Mouse (Mus musculus) liver, embryonic 16.5 days (tissue): Measurements from ENCODE around the gene Mia3. TPM values are rescaled to one million over a fixed set of nuclear protein-coding genes. Genes with fewer than 3 reads are reported as not detected.
"Not testable (repeated sequence)": the region's sequence is repeated elsewhere in the genome, so short reads cannot be mapped to it uniquely, and the experiment has no call there.

Source experiments
- ATAC-seq: fragments of 200-750 bp; cut with Nextera tagmentation; 2 replicates; pipeline ENCODE4 v1.8.0; 2017; ENCODE audit warnings: low read depth, mild to moderate bottlenecking, moderate number of reproducible peaks, moderate library complexity
- H3K27ac ChIP-seq: fragments of 300-500 bp; sonication (generic); 2 replicates; pipeline ENCODE4 v1.5.1; 2014; ENCODE audit warnings: mild to moderate bottlenecking, low read length
- H3K27me3 ChIP-seq: fragments of 300-500 bp; sonication (generic); 2 replicates; pipeline ENCODE4 v1.6.1; 2014; ENCODE audit warnings: low read depth, low read length, mixed read lengths; ENCODE audit not compliant: control insufficient read depth, insufficient read depth
- H3K36me3 ChIP-seq: fragments of 300-500 bp; sonication (generic); 2 replicates; pipeline ENCODE4 v1.6.1; 2014; ENCODE audit warnings: mild to moderate bottlenecking; ENCODE audit not compliant: control insufficient read depth, insufficient read depth
- H3K4me1 ChIP-seq: fragments of 300-500 bp; sonication (generic); 2 replicates; pipeline ENCODE4 v1.6.1; 2014; ENCODE audit warnings: low read depth, low read length, mixed read lengths; ENCODE audit not compliant: control insufficient read depth
- H3K4me2 ChIP-seq: fragments of 300-500 bp; sonication (generic); 2 replicates; pipeline ENCODE4 v1.6.1; 2014; ENCODE audit warnings: low read depth, low read length, mixed read lengths
- H3K4me3 ChIP-seq: fragments of 300-500 bp; sonication (generic); 2 replicates; pipeline ENCODE4 v1.5.1; 2014; ENCODE audit warnings: low read depth, mild to moderate bottlenecking, low read length
- H3K9ac ChIP-seq: fragments of 300-500 bp; sonication (generic); 2 replicates; pipeline ENCODE4 v1.6.1; 2014; ENCODE audit warnings: low read depth, low read length
- H3K9me3 ChIP-seq: fragments of 300-500 bp; sonication (generic); replicated peaks from 2 replicates; pipeline ENCODE4 v1.6.1; 2016; ENCODE audit warnings: low read length; ENCODE audit not compliant: control insufficient read depth
- WGBS: fragments of 180-500 bp; shearing (Covaris S2); extraction: QIAGEN DNeasy Blood & Tissue Kit; methylation state at CpG from one replicate; pipeline ENCODE4 v1.1.7; 2014; ENCODE audit not compliant: insufficient replicate concordance; 5-methylcytosine and 5-hydroxymethylcytosine counted together
- polyA plus RNA-seq: library from polyadenylated mRNA; unstranded; fragments of >200 nt; fragmentation: Nextera tagmentation; extraction: Ambion mirVana; gene quantifications from 2 replicates; pipeline ENCODE4 v1.2.1, GENCODE M21; 2015

Mia3 gene
- polyA plus RNA-seq, 1 experiment from 2014 or later: 30.5 TPM

- H3K36me3 ChIP-seq: peaks cover 36% of the 10 kb centered on the region
- H3K27ac ChIP-seq, H3K9me3 ChIP-seq, ATAC-seq, H3K4me3 ChIP-seq, H3K4me2 ChIP-seq, H3K4me1 ChIP-seq, H3K9ac ChIP-seq, H3K27me3 ChIP-seq: not testable (repeated sequence)
- 56% methylated on average over 5 of the region's 5 CpGs for WGBS
Measured at GRCm38 (mm10) chr1:183322496-183322895, 46.9 kb downstream of the Mia3 start.

GRCm38 (mm10) chr1:183320708-183321107 is 48.6 kb downstream of the Mia3 start:
- peaks cover 39% of the 10 kb centered on the region for H3K36me3 ChIP-seq
- ATAC-seq: no peak
- 35% methylated on average over 3 of the region's 3 CpGs for WGBS

GRCm38 (mm10) chr1:183315783-183316182 is 53.6 kb downstream of the Mia3 start:
- ATAC-seq: no peak
- H3K27me3 ChIP-seq: no peaks in the 10 kb centered on the region
- no peak overlapping the region for H3K9ac ChIP-seq
- H3K27ac ChIP-seq: no peak overlapping the region
- H3K4me2 ChIP-seq: no peak overlapping the region
- H3K4me3 ChIP-seq: no peak overlapping the region
- peaks cover 37% of the 10 kb centered on the region for H3K36me3 ChIP-seq
- WGBS: 74% methylated on average over 2 of the region's 2 CpGs
- H3K9me3 ChIP-seq: no peaks in the 10 kb centered on the region
- H3K4me1 ChIP-seq: no peaks in the 10 kb centered on the region

More at GRCm38 (mm10) chr1:183320708-183321107, 48.6 kb downstream of the Mia3 start:
- Histone ChIP-seq H3K9me3 (peaks cover 2% of the 10 kb centered on the region), H3K4me2 (no peak overlapping the region), H3K27ac (no peak overlapping the region), H3K4me1 (no peaks in the 10 kb centered on the region), H3K4me3 (no peak overlapping the region), H3K27me3 (no peaks in the 10 kb centered on the region), H3K9ac (no peak overlapping the region)

GRCm38 (mm10) chr1:183312076-183312475 is 57.3 kb downstream of the Mia3 start:
- no peaks in the 10 kb centered on the region for H3K9me3 ChIP-seq
- no peaks in the 10 kb centered on the region for H3K4me1 ChIP-seq
- peaks cover 33% of the 10 kb centered on the region for H3K36me3 ChIP-seq
- no peak overlapping the region for H3K27ac ChIP-seq
- no peak overlapping the region for H3K9ac ChIP-seq
- ATAC-seq: no peak
- H3K4me2 ChIP-seq: no peak overlapping the region
- H3K27me3 ChIP-seq: no peaks in the 10 kb centered on the region
- no peak overlapping the region for H3K4me3 ChIP-seq
- WGBS: 79% methylated on average over 2 of the region's 2 CpGs

GRCm38 (mm10) chr1:183309601-183310000 is 59.8 kb downstream of the Mia3 start:
- 84% methylated on average over 2 of the region's 2 CpGs for WGBS
- H3K4me3 ChIP-seq, H3K4me2 ChIP-seq, H3K9me3 ChIP-seq, H3K4me1 ChIP-seq, ATAC-seq, H3K27me3 ChIP-seq, H3K27ac ChIP-seq, H3K9ac ChIP-seq: not testable (repeated sequence)
- peaks cover 18% of the 10 kb centered on the region for H3K36me3 ChIP-seq

- no peaks in the 10 kb centered on the region for H3K9me3 ChIP-seq
- no peak overlapping the region for H3K27ac ChIP-seq
- no peak overlapping the region for H3K4me2 ChIP-seq
- WGBS: 80% methylated on average over 1 of the region's 1 CpGs
- peaks cover 9% of the 10 kb centered on the region; the same call in 1 of the 2 replicates for H3K36me3 ChIP-seq
- ATAC-seq: no peak
- no peak overlapping the region for H3K9ac ChIP-seq
- H3K4me1 ChIP-seq: no peaks in the 10 kb centered on the region
- H3K4me3 ChIP-seq: no peak overlapping the region
- H3K27me3 ChIP-seq: no peaks in the 10 kb centered on the region
Measured at GRCm38 (mm10) chr1:183308476-183308875, 60.9 kb downstream of the Mia3 start.

GRCm38 (mm10) chr1:183307555-183307954 is 61.8 kb downstream of the Mia3 start:
- H3K36me3 ChIP-seq: peaks cover 9% of the 10 kb centered on the region; the same call in 1 of the 2 replicates
- H3K27me3 ChIP-seq: no peaks in the 10 kb centered on the region
- H3K9me3 ChIP-seq: no peaks in the 10 kb centered on the region
- no peaks in the 10 kb centered on the region for H3K4me1 ChIP-seq
- no peak overlapping the region for H3K4me3 ChIP-seq
- ATAC-seq: no peak
- H3K4me2 ChIP-seq: no peak overlapping the region
- WGBS: 67% methylated on average over 3 of the region's 3 CpGs
- no peak overlapping the region for H3K9ac ChIP-seq
- no peak overlapping the region for H3K27ac ChIP-seq

- H3K9me3 ChIP-seq: no peaks in the 10 kb centered on the region
- no peaks in the 10 kb centered on the region for H3K36me3 ChIP-seq
- 74% methylated on average over 6 of the region's 6 CpGs for WGBS
- H3K4me1 ChIP-seq: no peaks in the 10 kb centered on the region
- no peak overlapping the region for H3K4me3 ChIP-seq
- no peak overlapping the region for H3K9ac ChIP-seq
- no peak overlapping the region for H3K4me2 ChIP-seq
- no peaks in the 10 kb centered on the region for H3K27me3 ChIP-seq
- H3K27ac ChIP-seq: no peak overlapping the region
- no peak for ATAC-seq
Measured at GRCm38 (mm10) chr1:183299161-183299560, 70.2 kb downstream of the Mia3 start.

GRCm38 (mm10) chr1:183297886-183298489 is 71.4 kb downstream of the Mia3 start:
- Histone ChIP-seq H3K4me2 (peak overlapping the region; percentile 60), H3K9ac (peak overlapping the region; percentile 47), H3K4me1 (no peaks in the 10 kb centered on the region), H3K4me3 (peak overlapping the region; percentile 64), H3K36me3 (no peaks in the 10 kb centered on the region; the same call in 1 of the 2 replicates), H3K9me3 (no peaks in the 10 kb centered on the region), H3K27ac (peak overlapping the region; percentile 59), H3K27me3 (no peaks in the 10 kb centered on the region)
- WGBS: 2% methylated on average over 20 of the region's 20 CpGs
- ATAC-seq: peak; percentile 37
